Mouse (Mus musculus): ENCODE measurements around the gene Sult2b1.
A peak's percentile ranks its signal among the peaks of the same experiment; 100 is the strongest.

Sult2b1 gene

DNA sequence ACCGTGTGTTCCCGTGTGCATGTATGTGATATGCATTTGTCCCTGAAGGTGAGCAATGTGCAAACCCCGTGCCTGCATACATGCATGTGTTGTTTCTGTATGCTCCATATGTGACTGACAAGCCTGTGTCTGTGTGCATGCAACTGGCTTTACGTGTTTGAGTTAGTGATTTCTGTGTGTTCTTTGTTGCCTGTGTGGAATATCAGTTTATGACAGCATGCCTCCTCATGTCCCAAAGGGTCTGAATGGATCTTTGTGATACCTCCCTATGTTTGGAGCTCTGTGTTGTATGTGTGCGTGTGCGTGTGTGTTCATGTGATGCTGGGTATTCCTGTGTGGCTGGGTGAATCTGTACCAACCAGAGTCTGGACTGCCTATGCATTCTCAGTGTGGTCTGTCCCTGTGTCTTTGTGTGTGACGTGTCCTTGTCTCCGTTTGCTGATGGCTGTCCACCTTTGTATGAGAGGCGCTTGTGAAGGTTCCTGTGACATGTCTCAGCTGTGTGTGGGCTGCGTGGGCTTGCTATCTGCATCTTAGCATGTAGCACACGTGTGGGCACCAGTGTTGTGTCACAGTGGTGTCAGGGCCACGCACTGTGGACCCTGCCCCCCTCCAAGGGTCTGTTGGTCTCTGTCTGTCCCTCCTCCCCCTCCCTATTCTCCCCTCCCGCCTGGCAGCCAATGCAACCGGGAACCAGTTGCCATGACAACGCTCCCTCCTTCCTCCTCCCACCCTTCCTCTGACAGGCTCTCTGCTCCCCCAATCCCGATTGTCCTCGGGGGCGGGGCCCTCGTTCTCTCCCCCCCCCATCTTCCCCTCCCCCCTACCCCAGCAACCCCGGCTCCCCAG is at the start of gene Sult2b1:
Sult2b1 (minus strand) TSS at position 146 of the 849 bp plus-strand sequence.
- DNase-seq (ENCODE audit: low spot score in 2 of 2): peak; percentile 87 to 92

DNA sequence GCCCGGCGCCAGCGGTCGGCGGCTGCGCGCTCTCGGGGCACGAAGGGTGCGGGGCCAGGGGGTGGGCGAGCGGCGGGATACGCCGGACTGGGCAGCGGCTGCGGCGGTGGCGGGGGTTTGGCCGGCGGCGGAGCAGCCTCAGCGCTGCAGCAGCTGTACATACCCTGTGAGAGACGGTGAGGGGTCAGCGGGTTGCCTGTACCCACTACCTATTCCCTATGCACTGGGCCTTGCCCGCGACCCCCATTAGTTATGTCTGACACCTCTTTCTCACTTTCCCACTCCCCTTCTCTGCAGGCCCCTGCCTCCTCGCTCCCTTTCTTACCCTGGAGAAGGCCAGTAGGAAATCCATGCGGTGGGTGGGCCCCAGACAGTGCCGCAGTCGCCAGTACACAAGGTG is 49.5 kb upstream of the Sult2b1 start:
- no peak for DNase-seq (ENCODE audit: low spot score in 2 of 2)

DNA sequence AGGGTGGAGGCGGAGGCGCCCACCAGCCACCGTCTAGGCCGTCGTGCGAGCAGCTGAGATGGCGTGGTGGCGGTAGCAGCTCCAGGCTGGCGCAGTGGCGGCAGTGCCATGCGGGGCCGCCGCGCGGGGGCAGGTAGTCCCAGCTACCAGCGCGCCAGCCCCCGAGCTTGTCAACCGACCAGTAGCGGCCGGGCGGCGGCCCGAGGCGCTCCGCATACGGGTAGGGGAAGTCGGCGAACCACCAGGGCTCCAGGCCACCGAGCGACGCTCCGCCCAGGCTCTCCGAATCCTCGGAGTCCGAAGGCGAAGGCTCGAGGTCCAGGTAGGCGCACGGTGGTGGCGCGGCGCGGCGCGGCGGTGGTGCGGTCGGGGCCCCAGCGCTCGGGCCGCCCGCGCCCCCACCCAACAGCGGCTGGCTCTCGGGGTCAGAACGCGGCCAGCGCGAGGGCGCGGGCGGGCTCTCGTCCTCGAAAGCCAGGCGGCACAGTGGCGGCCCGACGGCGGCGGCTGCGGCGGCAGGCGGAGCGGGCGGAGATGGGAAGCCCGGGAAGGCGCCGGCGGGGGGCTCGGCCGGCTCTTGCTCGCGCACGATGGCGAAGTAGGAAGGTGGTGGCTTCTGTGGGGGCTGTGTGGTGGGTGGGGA is 48.8 kb upstream of the Sult2b1 start:
- DNase-seq (ENCODE audit: low spot score in 2 of 2): no peak

DNA sequence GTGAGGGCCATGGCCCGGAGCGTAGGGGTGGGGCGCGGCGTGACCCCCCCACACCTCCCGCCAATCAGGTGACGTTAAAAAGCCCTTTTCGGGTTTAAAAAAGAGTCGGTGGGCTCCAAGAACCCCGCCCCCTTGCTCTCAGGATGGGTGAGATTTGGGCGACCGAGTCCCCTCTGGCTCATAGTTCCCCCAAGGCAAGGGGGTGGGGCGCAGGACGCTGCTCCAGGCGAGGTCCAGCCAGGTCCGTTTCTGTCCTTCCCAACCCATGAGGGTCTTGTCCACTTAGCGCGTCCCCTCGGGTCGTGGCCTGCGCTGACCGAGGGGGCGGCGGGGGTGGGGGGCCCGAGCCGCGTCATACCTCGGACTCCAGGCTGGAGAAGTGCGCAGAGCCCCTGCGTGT is 48.0 kb upstream of the Sult2b1 start:
- no peak for DNase-seq (ENCODE audit: low spot score in 2 of 2)

- DNase-seq (ENCODE audit: low spot score in 2 of 2): no peak
Measured at GRCm38 (mm10) chr7:45831128-45831525, 46.7 kb upstream of the Sult2b1 start.

GRCm38 (mm10) chr7:45830427-45831127 is 46.1 kb upstream of the Sult2b1 start, which contains the start of gene Grwd1:
Gene Grwd1 (minus strand): TSS chr7:45830944.
- DNase-seq (ENCODE audit: low spot score in 2 of 2): peak; percentile 63 to 78

GRCm38 (mm10) chr7:45826631-45827030 is 42.2 kb upstream of the Sult2b1 start:
- DNase-seq (ENCODE audit: low spot score in 2 of 2): no peak

DNA sequence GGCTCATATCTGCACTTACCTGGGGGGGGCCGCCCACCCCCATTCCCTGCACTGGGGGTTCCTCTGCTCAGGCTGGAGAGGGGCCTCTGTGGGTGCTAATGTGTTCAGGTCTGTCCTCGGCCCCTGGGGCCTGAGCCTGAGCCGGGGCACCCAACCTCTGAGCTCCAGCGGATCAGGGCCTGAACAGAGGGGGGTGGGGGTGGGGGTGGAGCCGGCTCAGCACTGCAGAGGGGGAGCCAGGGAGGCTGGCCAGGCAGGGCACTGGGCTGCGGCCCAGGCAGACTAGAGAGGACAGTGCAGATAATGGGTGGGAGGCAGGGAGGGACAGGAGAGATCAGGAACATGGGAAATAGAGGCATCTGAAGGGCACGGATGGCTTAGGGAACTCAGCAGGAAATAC is 40.1 kb upstream of the Sult2b1 start, which contains the start of gene Kcnj14:
Kcnj14 (minus strand) TSS at position 185 of the 400 bp plus-strand sequence.
- no peak for DNase-seq (ENCODE audit: low spot score in 2 of 2)

- DNase-seq (ENCODE audit: low spot score in 2 of 2): no peak
Measured at GRCm38 (mm10) chr7:45820913-45821312, 36.4 kb upstream of the Sult2b1 start.

DNA sequence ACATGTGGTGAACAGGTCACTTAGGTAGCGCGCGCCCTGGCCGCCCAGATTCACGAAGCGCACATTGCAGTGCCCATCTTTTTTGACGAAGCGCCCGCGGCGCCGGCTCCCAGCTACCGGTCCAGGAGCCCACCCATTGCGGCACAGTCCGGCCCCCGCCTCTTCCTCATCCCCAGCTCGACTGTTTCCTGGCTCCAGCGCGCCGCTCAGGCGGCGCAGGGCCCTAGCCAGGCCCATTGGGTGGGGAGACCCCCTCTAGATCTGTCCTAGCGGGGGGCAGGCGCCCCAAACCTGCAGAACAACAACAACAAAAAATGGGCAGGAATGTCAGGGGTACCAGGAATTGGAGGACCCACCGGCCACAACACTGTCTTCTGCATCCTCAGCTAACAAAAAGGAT is 35.4 kb upstream of the Sult2b1 start:
- no peak for DNase-seq (ENCODE audit: low spot score in 2 of 2)

- no peak for DNase-seq (ENCODE audit: low spot score in 2 of 2)
Measured at GRCm38 (mm10) chr7:45815984-45816351, 31.5 kb upstream of the Sult2b1 start.

DNA sequence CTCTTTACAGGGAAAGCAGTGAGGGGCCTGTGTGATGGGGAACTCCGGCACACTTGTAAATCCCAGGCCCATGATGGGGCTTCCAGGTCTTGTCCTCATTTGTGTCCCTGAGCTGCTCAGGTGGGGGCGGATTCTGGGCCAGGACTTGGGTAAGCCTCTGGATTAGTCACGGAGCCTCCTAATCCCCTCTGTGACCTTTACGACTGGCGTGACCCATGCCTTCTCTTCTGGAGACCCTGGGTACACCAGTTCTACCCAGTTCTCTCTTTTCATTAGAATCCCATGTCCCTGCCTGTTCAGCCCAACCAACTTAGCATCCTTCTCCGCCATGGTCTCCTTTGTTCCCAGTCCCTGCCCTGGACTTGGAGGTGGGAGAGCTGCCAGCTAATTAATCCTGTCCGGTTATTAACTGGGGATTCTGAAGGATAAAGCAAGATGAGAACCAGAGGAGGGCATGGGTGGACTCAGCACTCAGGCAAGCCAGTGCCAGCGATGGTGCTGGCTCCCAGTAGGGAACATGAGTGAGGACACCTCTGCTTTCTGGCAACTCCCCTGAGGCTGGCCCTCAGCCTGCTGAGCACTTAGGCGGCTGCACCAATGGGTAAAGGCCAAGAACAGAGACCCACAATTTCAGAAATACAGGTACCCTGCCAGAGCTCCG is 31.0 kb upstream of the Sult2b1 start:
- no peak for DNase-seq (ENCODE audit: low spot score in 2 of 2)

GRCm38 (mm10) chr7:45814841-45815240 is 30.4 kb upstream of the Sult2b1 start:
- no peak for DNase-seq (ENCODE audit: low spot score in 2 of 2)

- peak; percentile 96 to 98 for DNase-seq (ENCODE audit: low spot score in 2 of 2)
Measured at GRCm38 (mm10) chr7:45813787-45814779, 29.6 kb upstream of the Sult2b1 start, which contains the start of gene Cyth2. Gene Cyth2 (minus strand): TSS chr7:45814581.

- no peak for DNase-seq (ENCODE audit: low spot score in 2 of 2)
Measured at GRCm38 (mm10) chr7:45812921-45813320, 28.5 kb upstream of the Sult2b1 start.

DNA sequence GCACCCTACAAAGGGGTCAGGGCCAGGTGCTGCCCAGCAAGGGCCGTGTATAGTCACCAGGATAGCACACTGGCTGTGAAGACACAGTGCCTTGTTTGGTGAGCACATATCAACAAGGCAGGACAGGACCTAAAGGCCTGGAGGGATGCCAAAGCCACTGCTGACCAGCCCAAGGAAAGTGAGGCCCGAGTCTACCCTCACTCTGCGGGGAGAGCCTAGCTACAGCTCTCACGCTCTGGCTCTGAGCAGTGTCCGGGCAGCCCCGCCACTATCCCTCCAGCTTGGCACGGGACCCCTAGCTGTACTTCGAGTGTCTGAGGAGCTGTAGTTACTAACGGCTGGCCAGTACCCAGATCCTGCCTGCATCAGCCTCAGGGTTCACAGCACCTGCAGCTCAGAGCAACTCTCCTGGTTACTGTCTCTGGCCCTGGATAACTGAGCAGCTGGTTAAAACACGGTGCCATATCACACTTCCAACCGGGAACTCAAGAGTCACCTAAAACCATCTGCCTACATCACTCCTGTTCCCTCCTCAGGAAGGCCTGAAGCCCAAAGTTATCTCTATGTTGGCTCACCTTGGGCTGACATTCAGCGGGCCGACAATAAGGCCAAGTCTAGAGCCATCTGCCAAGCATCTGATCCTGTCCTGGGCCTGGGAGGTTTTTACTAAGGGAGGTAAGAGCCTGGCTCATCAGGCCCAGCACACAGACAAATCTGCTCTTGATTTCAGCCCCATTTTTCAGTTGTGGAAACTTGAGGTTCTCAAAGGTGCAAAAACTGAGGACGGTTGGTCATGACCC is 25.0 kb upstream of the Sult2b1 start:
- no peak for DNase-seq (ENCODE audit: low spot score in 2 of 2)

DNA sequence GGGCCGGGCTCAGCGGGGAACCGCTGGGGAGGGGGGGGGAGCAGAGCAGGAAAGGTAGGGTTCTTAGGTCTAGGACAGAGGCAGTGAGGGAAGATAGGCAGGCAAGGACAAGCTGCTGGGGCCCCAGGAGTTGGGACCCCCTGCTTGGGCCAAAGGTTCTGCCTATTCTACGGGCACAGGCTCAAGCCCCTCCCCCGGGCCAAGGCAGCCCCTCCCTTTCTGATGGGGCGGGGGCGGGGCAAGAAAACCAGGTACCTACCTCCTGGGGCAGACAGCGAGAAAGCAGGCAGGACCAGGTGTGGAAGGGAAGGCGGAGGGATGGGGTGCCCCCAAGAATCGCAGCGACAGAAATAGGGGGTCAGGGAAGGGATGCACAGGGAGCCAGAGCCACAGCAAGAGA is 24.0 kb upstream of the Sult2b1 start:
- no peak for DNase-seq (ENCODE audit: low spot score in 2 of 2)

DNA sequence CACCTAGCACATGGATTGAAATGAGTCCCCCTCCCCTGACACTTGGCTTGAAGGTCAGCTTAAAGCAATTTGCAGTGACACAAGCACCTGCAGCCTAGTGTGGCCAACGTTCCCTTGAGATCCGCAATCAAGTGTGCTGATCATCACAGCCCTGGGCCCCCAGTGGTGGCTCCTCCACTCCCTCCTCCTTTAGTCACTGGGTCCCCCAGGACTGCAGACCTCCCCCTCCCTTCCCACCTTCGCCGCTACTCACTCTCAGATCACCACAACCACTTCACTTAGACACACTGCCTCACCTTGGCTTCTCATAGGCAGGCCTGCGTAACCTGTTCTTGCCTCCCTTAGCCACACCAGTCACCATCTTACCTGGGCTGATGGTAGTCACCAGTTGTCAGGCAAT is 21.5 kb upstream of the Sult2b1 start:
- DNase-seq (ENCODE audit: low spot score in 2 of 2): no peak

- no peak for DNase-seq (ENCODE audit: low spot score in 2 of 2)
Measured at GRCm38 (mm10) chr7:45802551-45802950, 18.1 kb upstream of the Sult2b1 start.

- peak; percentile 92 to 96 for DNase-seq (ENCODE audit: low spot score in 2 of 2)
Measured at GRCm38 (mm10) chr7:45801348-45801747, 16.9 kb upstream of the Sult2b1 start.

Measured in cerebellum, postnatal 4 days (tissue).